Mouse (Mus musculus) CD4-positive, CD25-positive, alpha-beta regulatory T cell, adult 4 months (primary cell): Measurements from ENCODE around the gene Gabbr2. TPM values are rescaled to one million over a fixed set of nuclear protein-coding genes. Genes with fewer than 3 reads are reported as not detected.

Source experiments
- ATAC-seq: one replicate; pipeline ENCODE4 v1.8.0; 2017
- polyA plus RNA-seq, 2 experiments: library from polyadenylated mRNA; unstranded; fragments of 100-300 nt; shearing (Covaris generic); gene quantifications; one replicate each; pipeline ENCODE4 v1.2.1; 2017

The Gabbr2 gene
- polyA plus RNA-seq, 2 experiments from 2014 or later: 0.32 TPM; not detected in 1

DNA sequence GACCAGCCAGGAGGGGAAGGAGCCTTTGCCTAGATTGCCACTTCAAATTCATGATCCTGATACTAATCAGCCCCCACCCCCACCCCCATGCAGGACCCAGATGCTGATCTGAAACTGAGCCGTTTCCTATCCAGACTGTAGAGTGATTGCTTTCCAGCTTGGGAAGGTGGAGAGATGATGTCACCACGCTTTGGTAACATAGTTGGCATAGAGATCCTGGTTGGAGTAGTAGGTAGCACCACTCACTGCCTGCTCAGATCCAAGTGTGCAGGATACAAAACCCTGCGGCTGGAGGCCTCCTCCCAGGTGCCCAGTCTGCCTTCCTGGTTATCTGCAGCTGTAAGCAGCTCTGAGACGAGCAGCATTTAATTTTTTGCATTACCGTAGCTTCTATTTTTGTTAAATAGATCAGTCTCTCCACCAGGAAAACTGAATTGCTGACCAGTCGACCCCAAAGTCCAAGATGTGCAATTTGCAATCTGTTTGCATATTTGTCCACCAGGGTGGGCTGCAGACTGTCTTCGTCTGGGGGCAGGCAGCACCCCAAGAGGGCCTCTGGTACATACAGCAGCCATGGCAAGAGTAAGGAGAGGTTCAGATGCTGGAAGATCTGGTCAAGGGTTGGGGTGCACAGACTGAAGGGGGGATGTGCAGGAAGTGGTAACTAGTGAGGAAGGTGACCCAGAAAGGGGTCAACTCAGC, 233.2 kb downstream of the Gabbr2 start:
- no peak for ATAC-seq

DNA sequence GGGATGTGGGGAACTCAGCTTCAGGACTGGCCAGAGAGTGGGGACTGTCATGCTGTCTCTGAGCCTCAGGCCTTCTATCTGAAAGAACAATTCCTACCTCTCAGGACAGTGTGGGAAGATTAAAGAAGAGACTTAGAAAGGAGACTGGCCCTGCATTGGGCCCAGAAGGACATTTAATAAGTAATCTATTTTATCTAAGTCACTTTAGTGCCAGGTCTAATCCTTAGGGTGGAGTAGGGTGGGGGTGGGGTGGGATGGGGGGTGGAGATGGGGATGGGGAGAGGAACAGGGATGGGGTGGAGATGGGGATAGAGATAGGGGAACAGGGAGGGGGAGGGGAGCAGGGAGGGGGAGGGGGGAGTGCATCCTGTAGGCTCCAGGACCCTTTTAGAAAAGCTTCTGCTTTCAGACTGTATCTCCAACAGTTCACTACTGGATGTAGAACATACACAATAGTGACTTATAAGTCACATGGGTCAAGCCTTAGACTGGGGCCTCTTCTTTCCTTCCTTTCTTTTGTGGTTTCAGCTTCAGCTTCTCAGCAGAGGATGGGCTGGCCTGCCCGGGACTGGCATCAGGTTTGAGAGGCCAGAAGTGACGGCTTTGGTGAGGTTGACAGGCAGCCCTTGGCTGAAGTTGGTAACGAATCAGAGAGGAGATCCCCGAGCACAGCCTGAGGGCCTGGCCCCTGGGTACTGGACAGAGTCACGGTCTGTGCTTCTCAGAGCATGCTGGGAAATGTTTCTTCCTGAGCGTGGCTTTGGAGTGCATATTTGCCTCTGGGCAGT, 237.1 kb downstream of the Gabbr2 start:
- ATAC-seq: no peak

DNA sequence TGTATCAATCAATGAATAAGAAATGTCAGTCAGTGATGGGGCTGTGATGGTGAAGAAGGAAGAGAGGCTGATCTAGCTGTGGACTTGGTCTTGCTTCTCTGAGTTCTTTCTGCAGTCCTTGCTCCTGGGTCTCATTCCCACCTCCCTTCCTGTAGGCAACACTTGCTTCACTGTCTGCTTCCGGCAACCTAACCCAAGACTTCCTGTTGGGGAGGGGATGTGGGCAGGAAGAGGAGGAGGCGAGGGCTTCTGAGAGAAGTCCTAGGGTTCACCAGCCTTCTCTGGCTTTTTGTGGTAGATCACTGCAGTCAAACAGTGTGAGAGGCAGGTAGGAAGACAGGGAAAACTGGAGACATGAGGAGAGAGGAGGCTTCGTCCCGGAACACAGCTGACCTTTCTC, 239.4 kb downstream of the Gabbr2 start:
- ATAC-seq: peak; percentile 68

DNA sequence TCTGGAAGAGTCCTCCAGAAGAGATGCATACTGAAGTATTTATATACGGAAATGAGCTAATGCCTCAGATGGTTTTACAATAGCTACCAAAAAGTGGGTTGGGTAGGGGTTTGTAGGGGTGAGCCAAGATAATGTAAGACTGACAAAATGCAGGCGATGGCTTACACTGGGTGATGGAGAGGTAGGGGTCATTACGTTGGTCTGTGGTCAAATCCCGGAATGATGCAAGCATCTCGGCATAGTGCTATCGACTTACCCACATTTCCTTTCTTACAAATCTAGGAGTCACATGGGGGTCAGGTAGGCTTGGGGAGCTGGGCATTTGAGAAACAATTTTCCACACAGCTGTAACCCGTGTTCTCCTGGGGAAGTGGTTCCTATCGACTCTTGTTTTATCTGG, 242.7 kb downstream of the Gabbr2 start:
- no peak for ATAC-seq

DNA sequence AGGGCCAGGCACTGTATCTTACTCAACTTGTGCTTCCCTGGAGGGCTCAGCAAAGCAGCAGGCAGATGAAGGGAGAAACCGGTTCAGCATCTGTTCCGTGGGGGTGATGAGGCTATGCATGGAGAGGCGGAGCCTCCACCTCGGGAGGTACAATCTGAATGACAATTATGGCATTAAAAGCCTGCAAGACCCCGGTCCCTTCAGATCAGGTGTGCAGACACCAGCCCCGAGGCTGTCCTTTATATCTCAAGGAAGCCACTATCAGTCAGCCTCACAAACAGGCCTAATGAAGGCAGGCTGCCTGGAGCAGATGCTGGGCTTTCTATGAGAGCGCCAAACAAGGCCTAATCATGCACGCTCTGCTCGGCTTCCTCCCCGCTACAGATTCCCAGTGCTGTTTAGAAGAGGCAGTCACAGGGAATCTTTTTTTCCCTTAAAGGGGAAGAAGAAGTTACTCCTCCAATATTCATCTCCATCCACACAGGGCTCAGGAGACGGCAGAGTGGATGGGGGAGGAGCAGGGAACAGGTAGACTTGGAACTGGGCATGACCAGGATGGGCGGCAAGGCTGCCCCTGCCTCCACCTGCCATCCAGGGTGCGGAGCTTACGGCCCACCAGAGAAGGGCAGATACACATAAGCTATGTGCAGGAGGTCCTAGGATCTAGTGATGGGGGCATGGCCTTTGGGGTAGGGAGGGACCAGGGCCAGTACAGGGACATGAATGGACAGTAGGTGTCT, 244.5 kb downstream of the Gabbr2 start:
- no peak for ATAC-seq

DNA sequence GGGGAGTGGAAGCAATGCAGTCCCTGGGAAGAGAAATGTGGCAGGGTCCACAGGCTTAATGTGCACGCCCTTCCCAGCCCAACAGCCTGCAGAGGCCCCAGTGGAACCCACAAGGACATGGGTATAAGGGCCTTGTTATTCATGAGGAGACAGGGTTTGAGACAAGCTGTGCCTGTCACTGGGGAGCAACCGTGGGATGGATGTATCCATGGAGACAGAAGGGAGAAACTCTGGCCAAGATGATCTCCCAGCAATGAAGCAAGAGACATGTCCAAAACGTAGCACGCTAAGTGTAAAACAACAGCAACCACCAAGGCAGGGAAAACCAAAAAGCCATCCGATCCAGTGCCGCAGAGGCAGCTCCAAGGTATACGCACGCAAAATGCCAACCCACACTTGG, 246.1 kb downstream of the Gabbr2 start:
- no peak for ATAC-seq

DNA sequence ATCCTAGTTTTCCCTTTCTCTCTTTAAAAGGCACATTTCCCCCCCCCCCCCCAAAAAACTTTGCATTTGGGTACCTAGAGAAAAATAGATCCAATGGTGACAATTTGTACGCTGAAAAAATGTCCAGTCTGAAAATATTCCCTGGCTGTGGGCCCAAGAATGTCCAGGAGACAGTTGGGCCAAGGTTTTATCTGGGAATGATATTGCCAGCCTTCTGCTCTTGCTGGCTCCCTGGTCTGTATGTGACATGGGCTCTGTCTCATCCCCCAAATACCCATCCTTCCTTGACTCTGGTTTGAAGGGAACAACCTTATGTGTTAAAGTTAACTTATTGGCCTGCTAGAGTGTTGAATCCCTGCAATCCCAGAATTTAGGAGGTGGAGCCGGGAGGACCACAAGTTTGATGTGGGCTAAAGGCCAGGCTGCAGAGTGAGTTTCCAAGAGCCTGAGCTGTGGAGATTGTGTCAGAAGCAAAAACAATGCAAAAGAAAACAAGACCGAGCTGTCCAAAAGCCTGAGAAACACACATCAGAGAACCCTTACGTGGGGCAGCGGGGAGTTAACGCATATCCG, 247.0 kb downstream of the Gabbr2 start:
- ATAC-seq: no peak

DNA sequence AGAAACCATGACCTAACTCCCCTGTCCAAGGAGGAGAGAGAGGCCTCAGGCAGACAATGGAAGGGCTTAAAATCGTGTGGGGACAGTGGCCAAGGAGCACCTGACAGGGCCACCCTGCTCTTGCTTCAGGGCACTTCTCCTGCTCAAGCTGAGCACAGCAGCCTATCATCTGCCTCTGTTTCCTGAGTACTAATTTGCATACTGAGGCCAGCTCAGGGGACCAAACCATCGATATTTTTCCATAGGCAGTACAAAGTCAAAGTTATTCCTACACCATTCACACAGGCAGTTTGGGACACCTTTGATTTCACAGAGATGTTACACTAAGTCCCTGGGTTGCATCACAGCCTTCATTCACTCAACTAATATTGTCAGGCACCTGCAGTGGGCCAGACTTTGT, 249.1 kb downstream of the Gabbr2 start:
- no peak for ATAC-seq

DNA sequence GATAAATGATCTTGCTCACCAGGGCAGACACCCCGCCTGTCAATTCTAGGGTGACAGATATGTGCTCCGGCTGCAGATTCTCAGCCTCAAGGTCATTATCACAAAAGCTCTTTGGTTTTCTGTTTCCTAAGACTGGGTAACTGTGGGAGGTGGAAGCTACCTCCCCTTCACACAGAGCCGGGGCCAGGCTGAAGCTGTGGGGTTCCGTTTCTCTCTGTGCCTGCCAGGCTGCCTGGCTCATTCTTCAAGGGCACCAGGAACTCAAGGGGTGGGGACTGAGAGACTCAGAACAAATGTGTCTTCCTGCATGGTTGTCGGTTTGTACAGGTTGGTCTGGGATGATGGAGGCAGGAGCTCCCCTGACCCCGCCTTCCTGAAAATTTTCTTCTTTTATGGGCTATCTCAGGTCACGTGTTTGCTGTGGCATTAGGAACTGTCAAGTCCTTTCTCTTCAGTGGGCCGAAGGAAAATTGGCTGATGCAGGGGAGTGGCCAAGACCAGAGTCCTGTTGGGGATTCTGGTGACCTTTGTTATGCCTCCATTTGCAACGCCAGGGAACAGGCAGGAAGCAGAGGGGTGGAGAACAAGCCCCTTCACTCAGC, 254.7 kb downstream of the Gabbr2 start:
- no peak for ATAC-seq

DNA sequence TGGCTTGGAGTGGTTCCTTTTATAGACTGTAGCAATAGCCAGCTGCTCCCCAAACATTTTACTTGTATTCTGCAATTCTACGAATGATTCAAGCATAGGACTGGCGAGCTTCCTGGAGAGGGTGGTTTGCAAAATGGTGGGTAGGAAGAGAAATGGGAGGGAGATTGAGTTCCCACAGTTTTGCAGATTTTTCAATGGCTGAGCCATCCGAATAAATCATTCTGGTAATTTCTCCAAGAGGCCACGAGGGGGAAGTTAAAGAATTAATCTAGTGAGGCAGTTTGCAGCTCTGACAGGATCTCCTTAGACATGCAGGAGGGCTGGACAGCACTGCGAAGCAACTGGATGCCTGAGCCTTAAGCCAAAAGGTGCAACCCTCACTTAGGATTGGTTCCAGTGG, 256.8 kb downstream of the Gabbr2 start:
- no peak for ATAC-seq

DNA sequence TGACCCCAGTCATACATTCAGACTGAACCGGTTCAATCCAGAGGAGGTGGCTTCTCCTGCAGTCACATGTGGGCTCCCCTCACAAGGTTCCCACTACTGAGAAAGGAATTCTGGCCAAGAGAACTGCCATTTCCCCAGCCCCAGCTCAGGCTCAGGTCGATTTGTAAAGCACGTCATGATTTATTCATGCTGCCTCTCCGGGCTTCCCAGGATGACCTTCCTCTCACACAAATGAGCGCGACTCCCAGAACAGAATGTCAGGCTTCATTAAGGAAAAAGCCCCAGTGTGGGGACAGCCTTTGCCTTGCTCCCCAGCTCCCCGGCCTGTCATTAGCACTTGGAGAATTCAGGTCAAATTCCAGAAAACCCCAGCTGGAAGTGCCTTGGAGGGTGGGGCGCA, 260.1 kb downstream of the Gabbr2 start:
- no peak for ATAC-seq

DNA sequence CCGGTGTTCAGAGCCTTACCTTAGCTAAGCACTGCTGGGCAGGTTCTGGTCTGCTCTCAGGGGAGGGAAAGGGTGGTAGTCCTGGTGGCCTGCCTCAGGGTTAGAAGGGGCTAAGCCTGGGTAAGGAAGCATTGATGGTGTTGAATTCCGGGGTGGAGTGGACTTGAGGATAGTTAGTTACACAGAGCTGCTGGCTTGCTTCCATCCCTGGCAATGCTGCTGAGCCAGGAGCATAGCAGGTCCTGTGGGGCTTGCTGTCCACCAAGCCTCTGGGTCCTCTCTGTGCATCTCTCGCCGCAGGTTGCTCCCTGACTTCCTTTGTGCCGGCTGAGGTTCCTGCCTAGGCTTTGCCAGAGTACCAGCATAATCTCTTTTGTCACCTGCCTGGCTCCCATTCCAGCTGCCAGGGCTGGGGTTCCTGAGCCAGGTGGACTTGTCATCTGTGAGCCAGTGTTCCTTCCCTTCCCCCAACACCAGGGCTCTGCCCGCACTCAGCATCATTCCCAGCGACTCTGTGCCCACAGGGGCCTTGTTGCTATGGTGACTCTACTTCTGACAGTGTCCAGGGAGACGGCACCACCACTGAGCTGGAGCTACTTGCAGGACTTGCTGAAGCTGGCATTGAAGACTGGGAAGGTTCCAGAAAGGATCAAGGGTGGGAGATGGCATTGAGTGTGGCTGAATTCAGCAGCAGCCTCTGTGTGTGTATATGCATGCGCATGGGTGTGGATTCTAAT, 262.2 kb downstream of the Gabbr2 start:
- ATAC-seq: no peak

DNA sequence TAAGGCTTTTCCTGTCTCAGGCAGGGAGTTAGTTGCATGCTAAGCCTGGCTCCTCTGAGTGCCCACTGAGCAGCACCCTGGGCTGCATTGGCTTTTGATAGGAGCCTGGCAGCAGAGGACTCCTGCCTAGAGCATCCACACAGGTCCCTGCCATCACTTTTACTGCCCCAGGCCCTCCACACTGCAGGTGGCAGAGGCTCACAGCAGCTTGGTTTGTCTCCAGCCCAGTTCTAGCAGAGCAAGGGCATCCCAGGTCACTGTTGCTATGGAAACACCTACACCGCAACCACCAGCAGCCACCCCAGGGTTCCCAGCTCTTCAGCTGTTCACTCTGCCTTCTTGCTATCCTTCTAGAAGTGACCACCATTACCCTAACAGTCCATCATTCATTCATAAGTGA, 263.4 kb downstream of the Gabbr2 start:
- ATAC-seq: no peak

DNA sequence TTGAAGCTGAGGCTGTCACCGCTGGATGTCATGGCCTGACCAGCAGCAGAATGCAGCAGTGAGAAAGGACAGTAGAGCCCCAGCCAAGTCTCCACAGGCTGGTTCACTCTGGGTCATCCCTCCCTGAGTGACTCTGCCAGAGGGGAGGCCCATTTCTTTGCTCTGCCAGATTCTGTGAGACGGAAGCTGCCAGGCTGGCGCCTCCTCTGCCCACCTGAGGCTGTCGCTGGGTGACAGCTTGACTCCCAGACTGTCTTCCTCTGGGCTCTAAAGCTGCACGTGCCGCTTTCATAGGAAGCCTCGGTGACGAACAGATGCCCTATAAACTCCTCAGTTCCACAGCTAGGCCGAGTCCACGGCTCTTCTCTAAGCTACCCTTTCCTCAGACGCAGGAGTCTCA, 264.5 kb downstream of the Gabbr2 start:
- no peak for ATAC-seq

DNA sequence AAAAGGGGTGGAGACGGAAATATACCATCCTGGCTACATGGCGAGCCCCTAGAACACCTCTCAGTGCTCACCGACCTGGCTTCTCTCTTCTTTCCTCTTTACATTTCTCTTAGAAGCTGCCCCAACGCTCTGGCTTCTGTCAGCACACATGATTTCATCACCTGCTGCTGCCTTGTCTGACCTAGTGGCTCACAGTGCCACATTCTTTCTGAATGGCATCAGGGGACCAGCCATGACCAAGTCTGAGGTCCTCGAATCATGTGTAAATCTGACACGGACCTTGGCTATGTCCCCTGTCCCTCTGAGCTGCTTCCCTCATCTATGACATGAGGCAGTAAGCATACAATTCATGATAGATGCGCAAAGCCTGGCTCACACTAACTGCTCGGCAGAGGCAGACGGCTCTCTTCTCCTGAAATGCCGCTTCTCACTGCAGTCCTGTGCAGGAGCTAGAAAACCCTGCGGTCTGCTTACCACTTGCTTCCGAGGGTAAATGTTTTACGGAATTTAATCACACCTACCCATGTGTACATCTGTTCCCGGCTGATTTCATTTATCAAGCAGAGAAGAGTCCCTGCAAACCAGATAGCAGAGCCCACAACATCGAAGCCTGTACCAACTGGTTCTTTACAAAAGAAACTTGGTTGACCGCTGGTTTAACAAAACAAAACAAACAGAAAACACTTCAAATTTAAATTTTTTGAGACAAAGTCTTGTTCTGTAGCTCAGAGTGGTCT, 270.7 kb downstream of the Gabbr2 start:
- ATAC-seq: no peak

DNA sequence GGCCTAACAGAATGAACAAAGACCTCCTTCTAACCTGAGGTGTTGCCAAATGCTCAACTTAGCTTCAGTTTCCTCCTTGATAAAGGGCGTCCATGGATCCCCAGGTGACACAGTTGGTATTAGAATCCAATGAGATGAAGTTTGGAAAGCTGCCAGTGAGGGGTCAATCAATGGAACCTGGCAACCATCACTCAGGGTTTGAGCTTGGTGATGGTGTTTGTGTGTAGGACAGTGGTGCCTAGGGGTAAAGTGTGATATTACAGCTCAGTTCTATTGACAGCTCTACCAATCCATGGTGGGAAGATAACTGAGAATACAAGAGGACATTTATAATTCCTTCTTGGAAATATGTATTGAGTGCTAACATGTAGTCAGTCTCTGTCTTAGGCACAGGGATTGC, 271.6 kb downstream of the Gabbr2 start:
- ATAC-seq: no peak

DNA sequence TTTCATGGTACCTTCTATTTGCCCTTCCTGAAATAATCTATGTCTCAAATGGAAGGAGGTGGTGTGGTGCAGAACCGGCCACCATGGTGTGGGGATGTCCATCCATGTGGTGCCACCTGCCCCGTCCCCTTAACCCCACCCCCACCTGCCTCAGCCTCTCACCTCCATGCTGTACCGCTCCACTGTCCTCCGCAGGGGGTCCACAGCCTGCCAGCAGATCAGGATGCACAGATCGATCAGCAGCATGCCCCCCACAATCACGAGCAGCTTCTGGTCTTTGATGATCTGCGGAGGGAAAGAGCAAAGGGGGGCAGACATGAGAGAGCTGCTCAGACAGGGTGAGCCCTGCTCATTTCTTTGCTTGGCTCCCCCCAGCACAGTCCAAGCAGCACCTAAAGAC, 273.0 kb downstream of the Gabbr2 start:
- no peak for ATAC-seq

DNA sequence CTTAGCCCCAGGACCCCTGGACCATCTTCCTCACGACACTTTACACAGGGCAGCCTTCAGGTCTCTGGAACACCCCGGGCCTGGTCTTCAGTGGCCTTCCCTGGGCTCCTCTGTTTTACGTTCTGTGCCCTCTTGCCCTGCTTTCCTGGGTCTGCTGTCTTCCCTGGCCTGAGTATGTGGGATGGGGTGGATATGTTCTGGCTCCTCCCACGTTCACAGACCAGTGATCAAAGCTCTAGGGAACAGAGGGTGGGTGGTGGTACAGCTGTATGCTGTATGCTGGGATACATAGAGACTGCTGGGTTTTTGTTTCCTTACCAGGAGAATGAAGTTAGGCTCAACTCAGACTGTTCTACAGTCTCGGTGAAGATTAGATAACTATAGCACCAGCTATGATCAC, 274.5 kb downstream of the Gabbr2 start:
- no peak for ATAC-seq

DNA sequence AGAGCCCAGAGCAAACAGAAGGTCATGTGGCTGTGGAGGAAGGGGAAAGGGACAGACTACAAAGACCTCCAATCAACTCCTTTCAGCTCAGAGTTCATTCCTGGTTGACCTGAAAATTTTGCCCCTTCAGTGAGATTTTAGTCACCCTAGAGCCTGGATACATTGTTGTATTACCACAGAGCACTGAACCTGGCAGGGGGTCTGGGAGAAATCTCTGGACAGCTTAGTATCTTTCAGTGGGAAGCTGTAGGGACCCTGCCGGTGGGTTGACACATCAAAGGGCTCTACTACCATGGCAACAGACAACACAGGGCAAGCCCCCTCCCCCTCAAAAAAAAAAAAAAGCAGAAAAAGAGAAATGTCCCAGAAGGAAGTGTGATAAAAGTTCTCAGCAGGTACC, 275.3 kb downstream of the Gabbr2 start:
- ATAC-seq: no peak

DNA sequence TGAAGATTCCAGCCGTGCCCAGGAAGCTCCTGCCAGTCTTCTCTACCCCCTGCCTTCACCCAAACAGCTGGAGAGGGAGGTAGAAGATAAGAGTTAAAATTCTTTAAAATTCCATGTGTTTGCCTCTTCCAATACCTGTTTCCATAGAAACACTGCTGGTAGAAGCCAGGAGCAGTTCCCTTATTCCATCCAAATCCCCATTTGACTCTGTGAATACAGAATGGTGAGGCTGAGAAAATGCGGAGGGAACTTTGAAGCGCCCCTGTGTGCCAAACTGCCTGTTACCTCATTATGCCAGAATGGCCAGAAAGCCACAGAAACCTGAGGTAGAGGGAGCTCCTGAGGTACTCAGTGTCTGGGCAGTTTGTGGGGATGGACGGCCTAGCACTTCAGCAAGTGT, 281.1 kb downstream of the Gabbr2 start:
- no peak for ATAC-seq

DNA sequence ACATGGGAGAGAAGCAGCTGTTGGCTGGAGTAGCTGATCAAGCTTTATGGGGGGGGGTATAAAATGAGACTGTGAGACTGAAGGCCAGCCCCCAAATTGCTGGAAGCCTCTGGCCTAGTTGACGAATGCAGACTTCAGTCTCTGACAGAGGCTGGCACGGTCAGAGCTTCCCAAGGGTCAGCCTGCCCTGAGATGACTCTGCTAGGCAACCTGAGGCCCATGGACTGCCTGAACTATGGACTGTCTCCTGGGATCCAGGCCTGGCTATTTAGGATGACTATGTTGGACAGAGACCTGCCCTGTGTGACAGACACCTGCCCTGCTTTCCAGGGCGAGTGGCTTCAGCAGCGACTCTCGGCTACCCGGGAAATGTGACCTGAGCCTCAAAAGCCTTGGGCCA, 281.7 kb downstream of the Gabbr2 start:
- no peak for ATAC-seq

DNA sequence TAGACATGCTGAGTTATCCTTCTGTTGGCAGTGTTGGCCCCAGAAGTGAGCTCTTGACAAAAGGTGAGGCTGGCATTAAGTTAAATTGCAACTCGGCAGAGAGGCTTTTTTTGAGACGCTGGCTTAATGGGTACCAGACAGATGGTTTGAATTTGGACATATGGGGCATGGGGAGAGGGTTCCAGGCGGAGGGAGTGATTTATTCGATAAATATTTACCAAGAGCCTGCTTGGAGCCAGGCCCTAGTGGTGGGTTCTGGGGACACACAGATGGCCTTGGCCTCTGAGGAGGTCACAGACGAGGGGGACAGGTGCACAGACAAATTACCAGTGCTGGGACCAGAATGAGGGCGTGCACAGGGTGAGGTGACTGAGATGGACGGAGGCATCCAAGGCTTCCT, 282.2 kb downstream of the Gabbr2 start:
- no peak for ATAC-seq
